Mouse (Mus musculus): ENCODE measurements around the gene Fbxl15. TPM values are rescaled to one million over a fixed set of nuclear protein-coding genes. Genes with fewer than 3 reads are reported as not detected.

The Fbxl15 gene
- total and polyA plus RNA-seq, 2 experiments from 2014 or later = 37.2 to 50.3 TPM

DNA sequence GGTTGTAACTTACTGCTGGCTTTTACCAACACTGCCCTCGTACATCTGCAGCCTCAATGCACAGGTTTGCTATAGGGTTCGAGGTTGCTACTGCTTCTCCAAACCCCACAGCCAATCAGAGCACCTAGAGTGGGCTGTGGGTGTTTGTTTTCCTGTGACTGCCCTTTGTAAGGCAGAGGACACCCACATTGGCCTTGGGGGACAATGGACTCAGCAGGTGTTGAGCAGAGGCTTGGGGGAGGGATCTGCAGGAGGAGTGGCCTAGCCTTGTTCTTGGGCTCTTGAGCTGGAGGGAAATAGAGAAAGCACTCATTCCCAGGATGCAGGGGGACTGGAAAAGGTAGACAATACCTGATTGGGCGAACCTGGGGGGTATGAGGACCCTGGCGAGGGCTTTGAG is 30.4 kb downstream of the Fbxl15 start:
- H3K9me3 ChIP-seq (ENCODE audit: low read length) = no peaks in the 10 kb centered on the region
- no peaks in the 10 kb centered on the region for H3K36me3 ChIP-seq (ENCODE audit: insufficient read depth)
- WGBS = 63% methylated on average over 4 of the region's 4 CpGs

DNA sequence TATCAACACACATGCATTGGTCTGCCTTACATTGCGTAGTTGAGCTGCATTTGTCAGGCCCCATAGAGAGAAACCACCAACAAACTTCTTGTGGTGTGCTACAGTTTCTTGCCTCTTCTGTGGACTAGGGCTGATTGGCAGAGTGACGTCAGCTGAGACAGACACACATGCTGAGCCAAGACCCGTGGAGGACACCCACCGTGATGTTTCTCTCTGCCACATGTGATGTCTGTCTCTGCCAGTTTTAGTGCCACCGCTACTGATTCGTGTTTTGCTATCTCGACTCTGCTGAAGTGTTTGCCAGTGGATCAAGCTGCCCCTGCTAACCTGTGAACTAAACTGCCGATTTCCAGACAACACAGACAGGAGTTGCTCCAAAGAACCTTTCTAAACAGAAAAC is 34.1 kb downstream of the Fbxl15 start:
- no peak overlapping the region for H3K4me2 ChIP-seq (ENCODE audit: low read depth)
- H3K9me3 ChIP-seq (ENCODE audit: low read length) = no peaks in the 10 kb centered on the region
- no peak overlapping the region for H3K9ac ChIP-seq
- peaks cover 4% of the 10 kb centered on the region for H3K4me1 ChIP-seq (ENCODE audit: insufficient read depth)
- no peaks in the 10 kb centered on the region for H3K36me3 ChIP-seq (ENCODE audit: insufficient read depth)
- DNase-seq = no peak
- H3K27me3 ChIP-seq (ENCODE audit: insufficient read depth, low read length) = no peaks in the 10 kb centered on the region
- no peak overlapping the region for H3K27ac ChIP-seq (ENCODE audit: low read depth, low read length)
- H3K4me3 ChIP-seq (ENCODE audit: low read depth, low read length) = no peak overlapping the region
- ATAC-seq = no peak
- no peak for TF ChIP-seq CTCF (IDR thresholded peaks at IDR 0.05; ENCODE audit: low read depth)
- 72% methylated on average over 8 of the region's 8 CpGs for WGBS

More for the DNA sequence above, 30.4 kb downstream of the Fbxl15 start:
- H3K4me2 ChIP-seq (ENCODE audit: low read depth) = no peak overlapping the region
- ATAC-seq (no peak), DNase-seq (no peak)
- TF ChIP-seq CTCF (IDR thresholded peaks at IDR 0.05; ENCODE audit: low read depth) = no peak
- no peak overlapping the region for H3K27ac ChIP-seq (ENCODE audit: low read depth, low read length)
- H3K27me3 ChIP-seq (ENCODE audit: insufficient read depth, low read length) = no peaks in the 10 kb centered on the region
- no peak overlapping the region for H3K9ac ChIP-seq
- H3K4me3 ChIP-seq (ENCODE audit: low read depth, low read length) = no peak overlapping the region
- peaks cover 5% of the 10 kb centered on the region for H3K4me1 ChIP-seq (ENCODE audit: insufficient read depth)

DNA sequence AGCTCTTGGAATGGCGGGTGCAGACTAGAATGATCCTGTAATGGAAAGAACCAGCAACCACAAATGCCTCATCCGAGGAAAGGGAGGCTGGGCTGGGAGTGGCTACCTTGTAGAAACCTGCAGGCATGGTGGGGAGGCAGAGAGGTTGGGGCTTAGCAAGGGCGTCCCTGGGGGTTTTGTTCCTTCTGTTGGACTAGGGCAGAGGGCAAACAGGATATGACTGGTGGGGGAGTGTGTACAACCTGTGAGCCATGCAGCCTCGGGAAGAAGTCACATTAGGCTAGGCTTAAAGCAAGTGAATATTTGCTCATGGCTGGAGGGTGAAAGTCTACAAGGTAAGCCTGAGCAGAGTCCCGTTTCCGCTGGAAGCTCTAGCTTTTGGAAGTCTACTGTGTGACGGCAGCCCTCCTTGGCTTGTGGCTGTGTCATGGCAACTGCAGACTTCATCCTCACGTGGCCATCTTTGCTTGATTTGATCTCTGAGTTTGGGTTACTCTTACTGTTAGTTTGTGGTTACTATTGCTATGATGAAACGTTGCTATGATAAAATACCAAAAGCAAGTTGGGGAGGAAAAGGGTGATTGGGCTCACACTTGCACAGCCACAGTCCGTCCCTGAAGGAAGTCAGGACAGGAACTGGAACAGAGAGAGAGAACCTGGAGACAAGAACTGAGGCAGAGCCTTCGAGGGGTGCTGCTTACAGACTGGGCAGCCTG is 35.5 kb downstream of the Fbxl15 start:
- no peaks in the 10 kb centered on the region for H3K4me1 ChIP-seq (ENCODE audit: insufficient read depth)
- no peaks in the 10 kb centered on the region for H3K27me3 ChIP-seq (ENCODE audit: insufficient read depth, low read length)
- no peak overlapping the region for H3K4me2 ChIP-seq (ENCODE audit: low read depth)
- no peak overlapping the region for H3K4me3 ChIP-seq (ENCODE audit: low read depth, low read length)
- ATAC-seq (no peak), DNase-seq (no peak)
- H3K9me3 ChIP-seq (ENCODE audit: low read length) = no peaks in the 10 kb centered on the region
- H3K36me3 ChIP-seq (ENCODE audit: insufficient read depth) = no peaks in the 10 kb centered on the region
- WGBS = 90% methylated on average over 11 of the region's 11 CpGs
- H3K9ac ChIP-seq = no peak overlapping the region
- TF ChIP-seq CTCF (IDR thresholded peaks at IDR 0.05; ENCODE audit: low read depth) = no peak
- no peak overlapping the region for H3K27ac ChIP-seq (ENCODE audit: low read depth, low read length)

DNA sequence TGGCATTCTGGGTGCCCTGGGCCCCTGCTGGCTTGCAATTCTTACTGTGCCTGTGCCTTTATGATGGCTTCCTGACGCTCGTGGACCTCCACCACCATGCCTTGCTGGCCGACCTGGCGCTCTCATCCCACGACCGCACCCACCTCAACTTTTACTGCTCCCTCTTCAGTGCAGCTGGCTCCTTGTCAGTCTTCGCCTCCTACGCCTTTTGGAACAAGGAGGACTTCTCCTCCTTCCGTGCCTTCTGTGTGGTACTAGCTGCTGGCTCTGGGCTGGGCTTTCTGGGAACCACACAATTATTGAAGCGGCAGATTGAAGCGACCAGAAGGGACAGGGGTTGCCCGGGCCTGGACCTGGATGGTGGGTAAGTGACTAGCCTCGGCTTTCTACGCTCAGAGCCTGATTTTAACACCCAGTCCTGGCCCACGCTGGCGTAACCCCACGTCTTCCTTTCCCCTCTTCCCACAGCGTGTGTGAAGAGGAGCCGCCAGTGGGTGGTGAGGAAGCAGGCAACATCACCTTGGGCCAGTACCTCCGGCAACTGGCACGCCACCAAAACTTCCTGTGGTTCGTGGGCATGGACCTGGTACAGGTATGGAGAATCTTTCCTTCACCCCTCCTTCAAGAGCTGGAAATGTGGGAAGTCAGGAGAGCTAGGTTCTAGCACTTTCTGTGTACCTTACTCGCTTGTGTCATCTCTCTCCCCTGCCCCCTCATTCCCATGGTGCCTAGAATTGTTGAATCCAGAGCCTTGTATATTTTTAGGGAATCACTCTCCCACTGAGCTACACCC is 40.0 kb downstream of the Fbxl15 start:
- ATAC-seq (no peak), DNase-seq (no peak)
- H3K9ac ChIP-seq = no peak overlapping the region
- H3K27me3 ChIP-seq (ENCODE audit: insufficient read depth, low read length) = no peaks in the 10 kb centered on the region
- H3K27ac ChIP-seq (ENCODE audit: low read depth, low read length) = no peak overlapping the region
- H3K4me3 ChIP-seq (ENCODE audit: low read depth, low read length) = no peak overlapping the region
- TF ChIP-seq CTCF (IDR thresholded peaks at IDR 0.05; ENCODE audit: low read depth) = no peak
- no peaks in the 10 kb centered on the region for H3K9me3 ChIP-seq (ENCODE audit: low read length)
- 88% methylated on average over 23 of the region's 23 CpGs for WGBS
- H3K36me3 ChIP-seq (ENCODE audit: insufficient read depth) = 0 out of 2 replicates have a peak, but pooled peaks cover 4% of the 10 kb centered on the region
- no peaks in the 10 kb centered on the region for H3K4me1 ChIP-seq (ENCODE audit: insufficient read depth)
- no peak overlapping the region for H3K4me2 ChIP-seq (ENCODE audit: low read depth)

DNA sequence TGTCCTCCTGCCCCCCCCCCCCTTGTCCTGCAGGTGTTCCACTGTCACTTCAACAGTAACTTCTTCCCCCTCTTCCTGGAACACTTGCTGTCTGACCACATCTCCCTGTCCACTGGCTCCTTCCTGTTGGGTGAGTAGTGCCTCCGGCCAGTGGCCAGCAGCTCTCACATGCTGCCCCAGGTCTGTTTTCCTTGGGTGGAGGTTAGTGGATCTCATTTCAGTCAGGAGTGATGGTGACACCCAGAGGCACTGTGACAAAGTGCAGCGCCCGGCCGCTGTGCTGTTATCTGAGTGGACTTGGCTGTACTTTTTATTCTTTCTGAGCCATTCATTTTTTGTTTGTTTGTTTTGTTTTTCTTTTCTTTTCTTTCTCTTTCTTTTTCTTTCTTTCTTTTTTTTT is 41.2 kb downstream of the Fbxl15 start:
- Histone ChIP-seq H3K4me3 (ENCODE audit: low read depth, low read length) (no peak overlapping the region), H3K27me3 (ENCODE audit: insufficient read depth, low read length) (no peaks in the 10 kb centered on the region), H3K9me3 (ENCODE audit: low read length) (no peaks in the 10 kb centered on the region), H3K4me2 (ENCODE audit: low read depth) (no peak overlapping the region), H3K9ac (no peak overlapping the region), H3K36me3 (ENCODE audit: insufficient read depth) (0 out of 2 replicates have a peak, but pooled peaks cover 4% of the 10 kb centered on the region), H3K4me1 (ENCODE audit: insufficient read depth) (no peaks in the 10 kb centered on the region), H3K27ac (ENCODE audit: low read depth, low read length) (no peak overlapping the region)
- WGBS = 19% methylated on average over 4 of the region's 4 CpGs
- ATAC-seq (peak; percentile 74), DNase-seq (no peak)
- peak; percentile 65 for TF ChIP-seq CTCF (IDR thresholded peaks at IDR 0.05; ENCODE audit: low read depth)

DNA sequence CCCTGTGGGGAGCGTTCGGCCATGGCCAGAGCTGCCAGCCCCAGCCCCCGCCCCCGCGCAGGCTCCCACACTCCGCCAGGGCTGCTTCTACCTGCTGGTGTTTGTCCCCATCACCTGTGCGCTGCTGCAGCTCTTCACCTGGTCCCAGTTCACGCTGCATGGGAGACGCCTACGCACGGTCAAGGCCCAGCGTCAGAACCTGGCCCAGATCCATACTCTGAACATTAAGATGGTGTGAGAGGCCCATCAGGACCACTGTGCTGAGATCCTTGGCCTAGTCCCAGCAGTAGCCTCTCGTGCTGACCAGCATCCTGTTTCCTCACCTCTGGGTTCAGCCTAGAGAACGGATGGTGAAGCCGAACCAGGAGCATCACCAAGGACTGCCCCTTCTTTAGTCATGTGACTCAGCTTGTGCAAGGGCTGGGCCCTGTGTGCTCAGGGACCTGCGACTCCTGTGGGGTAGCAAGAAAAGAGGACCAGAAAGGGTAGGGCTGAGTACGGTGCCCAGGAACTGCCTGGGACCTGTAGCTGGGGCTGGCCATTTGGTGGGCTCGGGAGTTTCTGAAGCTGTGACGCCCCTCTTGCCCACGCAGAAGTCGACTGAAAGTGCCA is 46.6 kb downstream of the Fbxl15 start:
- Histone ChIP-seq H3K9me3 (ENCODE audit: low read length) (no peaks in the 10 kb centered on the region), H3K4me3 (ENCODE audit: low read depth, low read length) (no peak overlapping the region), H3K9ac (no peak overlapping the region), H3K27ac (ENCODE audit: low read depth, low read length) (peak overlapping the region; percentile 48; the same call in 1 of the 2 replicates), H3K36me3 (ENCODE audit: insufficient read depth) (peaks cover 36% of the 10 kb centered on the region), H3K27me3 (ENCODE audit: insufficient read depth, low read length) (no peaks in the 10 kb centered on the region), H3K4me2 (ENCODE audit: low read depth) (no peak overlapping the region), H3K4me1 (ENCODE audit: insufficient read depth) (no peaks in the 10 kb centered on the region)
- ATAC-seq (no peak), DNase-seq (no peak)
- no peak for TF ChIP-seq CTCF (IDR thresholded peaks at IDR 0.05; ENCODE audit: low read depth)
- 48% methylated on average over 21 of the region's 21 CpGs for WGBS

DNA sequence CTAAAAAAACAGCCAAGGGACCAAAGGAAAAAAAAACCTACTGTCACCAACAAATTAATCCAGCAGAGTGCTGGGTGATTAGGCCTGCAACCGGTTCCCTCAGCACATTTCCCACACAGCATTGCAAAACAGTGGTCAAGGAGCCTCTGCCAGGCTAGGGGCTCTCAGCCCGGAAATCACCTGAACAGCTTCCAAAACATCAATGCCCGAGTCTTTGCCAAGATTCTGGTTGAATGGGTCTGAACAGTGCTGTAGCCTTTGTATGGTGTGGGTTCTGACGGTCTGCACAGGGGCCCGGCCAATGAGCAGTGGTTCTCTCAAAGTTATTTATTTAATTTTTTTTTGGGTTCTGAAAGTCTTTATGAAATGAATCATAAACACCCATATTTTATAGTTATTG is 47.5 kb downstream of the Fbxl15 start:
- Histone ChIP-seq H3K4me2 (ENCODE audit: low read depth) (no peak overlapping the region), H3K4me1 (ENCODE audit: insufficient read depth) (no peaks in the 10 kb centered on the region), H3K36me3 (ENCODE audit: insufficient read depth) (peaks cover 45% of the 10 kb centered on the region), H3K27ac (ENCODE audit: low read depth, low read length) (no peak overlapping the region), H3K4me3 (ENCODE audit: low read depth, low read length) (no peak overlapping the region), H3K27me3 (ENCODE audit: insufficient read depth, low read length) (no peaks in the 10 kb centered on the region), H3K9ac (no peak overlapping the region), H3K9me3 (ENCODE audit: low read length) (no peaks in the 10 kb centered on the region)
- ATAC-seq = peak; percentile 53
- peak; percentile 61 for DNase-seq
- 28% methylated on average over 5 of the region's 5 CpGs for WGBS
- no peak for TF ChIP-seq CTCF (IDR thresholded peaks at IDR 0.05; ENCODE audit: low read depth)

Measured in forebrain, postnatal 0 days (tissue).